Mouse (Mus musculus): ENCODE data around the gene Smim14. TPM values are rescaled to one million over a fixed set of nuclear protein-coding genes. Genes with fewer than 3 reads are reported as not detected.

Gene Smim14
- polyA plus RNA-seq, 1 experiment from 2014 or later = 167 TPM

DNA sequence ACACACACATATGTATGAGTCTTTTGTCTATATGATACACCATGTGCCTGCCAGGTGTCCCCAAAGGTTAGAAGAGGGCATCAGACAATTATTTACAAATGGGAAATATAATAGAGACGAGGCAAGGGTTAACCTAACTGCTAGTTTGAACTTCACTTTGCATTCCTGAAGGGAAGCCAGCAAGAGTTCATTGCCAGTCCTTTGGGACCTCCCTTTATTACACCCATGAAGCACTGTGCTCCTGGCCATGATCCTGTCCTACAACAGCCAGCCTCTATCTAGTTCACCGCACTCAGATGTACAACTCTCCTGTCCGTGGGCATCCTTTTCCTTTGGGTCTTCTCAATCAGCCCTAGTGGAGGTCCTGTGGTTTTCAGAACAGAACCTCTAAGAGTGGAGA lies 23.5 kb downstream of the Smim14 start:
- Histone ChIP-seq H3K4me1 (replicated peaks) (no peaks in the 10 kb centered on the region), H3K4me2 (replicated peaks) (no peak overlapping the region), H3K36me3 (no peaks in the 10 kb centered on the region), H3K4me3 (replicated peaks) (no peak overlapping the region), H3K27me3 (no peaks in the 10 kb centered on the region), H3K27ac (no peak overlapping the region), H3K9ac (replicated peaks) (no peak overlapping the region), H3K9me3 (no peaks in the 10 kb centered on the region)
- 89% methylated on average over 3 of the region's 3 CpGs for WGBS
- no peak for ATAC-seq

DNA sequence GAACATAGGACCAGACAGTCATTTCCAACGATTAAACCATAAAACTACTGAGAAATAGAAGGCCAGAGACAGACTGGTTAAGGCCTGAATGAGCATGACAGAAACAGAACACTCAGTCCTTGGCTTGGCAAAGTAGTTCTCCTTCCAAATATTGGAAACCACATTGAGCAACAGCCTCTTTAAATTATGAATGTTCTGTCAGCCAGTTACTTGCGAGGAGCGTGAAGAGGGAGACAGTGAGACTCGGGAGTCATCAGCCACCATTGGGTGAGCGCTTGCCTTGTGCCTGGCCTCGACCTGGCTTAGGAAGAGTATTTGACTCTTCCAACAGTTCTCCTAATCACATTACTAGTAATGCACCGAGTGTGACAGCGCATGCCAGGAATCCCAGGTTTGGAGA lies 28.6 kb downstream of the Smim14 start:
- Histone ChIP-seq H3K27ac (no peak overlapping the region), H3K9me3 (no peaks in the 10 kb centered on the region), H3K4me2 (replicated peaks) (no peak overlapping the region), H3K9ac (replicated peaks) (no peak overlapping the region), H3K4me3 (replicated peaks) (no peak overlapping the region), H3K27me3 (no peaks in the 10 kb centered on the region), H3K36me3 (no peaks in the 10 kb centered on the region), H3K4me1 (replicated peaks) (no peaks in the 10 kb centered on the region)
- ATAC-seq = no peak
- 88% methylated on average over 8 of the region's 8 CpGs for WGBS

DNA sequence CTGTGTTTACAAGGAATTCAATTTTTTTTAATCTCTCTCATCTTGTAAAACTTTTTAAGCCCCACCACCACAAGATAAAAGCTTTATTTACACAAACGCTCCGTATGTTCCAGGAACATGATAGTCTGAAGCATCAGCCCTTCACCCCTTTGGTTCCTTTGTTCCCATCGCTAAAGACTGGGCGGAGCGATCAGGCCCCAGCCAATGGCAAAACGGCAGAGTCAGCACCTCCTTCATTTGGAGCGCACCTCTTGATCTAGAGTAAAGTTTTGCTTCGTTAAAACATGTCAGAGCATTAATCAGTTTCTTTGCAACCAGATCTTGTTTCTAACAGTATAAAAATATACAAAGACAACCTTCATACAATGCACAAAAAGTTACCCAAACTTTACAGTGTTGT lies 31.2 kb downstream of the Smim14 start:
- peak overlapping the region; percentile 23; the same call in 1 of the 2 replicates for H3K4me2 ChIP-seq (replicated peaks)
- 17% methylated on average over 8 of the region's 8 CpGs for WGBS
- no peak overlapping the region for H3K4me3 ChIP-seq (replicated peaks)

DNA sequence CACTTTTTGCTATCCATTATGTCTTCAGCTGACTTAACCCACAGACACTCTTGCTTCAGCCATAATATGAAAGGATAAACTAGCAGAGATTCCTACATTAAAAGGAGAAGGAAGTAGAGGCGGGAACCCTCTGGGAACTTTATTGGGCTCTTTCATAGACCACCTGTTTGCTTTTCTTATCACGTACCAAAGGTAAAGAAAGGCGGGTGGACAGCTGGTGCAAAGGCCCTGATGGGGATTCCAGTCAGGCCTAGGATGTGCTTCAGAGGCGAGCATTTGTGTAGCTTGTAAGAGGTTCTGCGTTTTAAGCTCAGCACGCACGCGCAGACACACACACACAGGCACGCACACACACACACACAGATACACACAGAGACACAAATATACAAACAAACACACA lies 35.6 kb downstream of the Smim14 start:
- no peak overlapping the region for H3K27ac ChIP-seq
- H3K4me1 ChIP-seq (replicated peaks) = no peaks in the 10 kb centered on the region
- WGBS = 94% methylated on average over 9 of the region's 9 CpGs
- no peak overlapping the region for H3K4me3 ChIP-seq (replicated peaks)
- ATAC-seq = no peak
- H3K9ac ChIP-seq (replicated peaks) = no peak overlapping the region
- no peak overlapping the region for H3K4me2 ChIP-seq (replicated peaks)
- no peaks in the 10 kb centered on the region for H3K9me3 ChIP-seq
- no peaks in the 10 kb centered on the region for H3K36me3 ChIP-seq
- H3K27me3 ChIP-seq = no peaks in the 10 kb centered on the region

More for the DNA sequence above, 31.2 kb downstream of the Smim14 start:
- Histone ChIP-seq H3K9me3 (no peaks in the 10 kb centered on the region), H3K4me1 (replicated peaks) (no peaks in the 10 kb centered on the region), H3K36me3 (no peaks in the 10 kb centered on the region), H3K27me3 (no peaks in the 10 kb centered on the region), H3K9ac (replicated peaks) (no peak overlapping the region), H3K27ac (no peak overlapping the region)
- ATAC-seq = no peak

DNA sequence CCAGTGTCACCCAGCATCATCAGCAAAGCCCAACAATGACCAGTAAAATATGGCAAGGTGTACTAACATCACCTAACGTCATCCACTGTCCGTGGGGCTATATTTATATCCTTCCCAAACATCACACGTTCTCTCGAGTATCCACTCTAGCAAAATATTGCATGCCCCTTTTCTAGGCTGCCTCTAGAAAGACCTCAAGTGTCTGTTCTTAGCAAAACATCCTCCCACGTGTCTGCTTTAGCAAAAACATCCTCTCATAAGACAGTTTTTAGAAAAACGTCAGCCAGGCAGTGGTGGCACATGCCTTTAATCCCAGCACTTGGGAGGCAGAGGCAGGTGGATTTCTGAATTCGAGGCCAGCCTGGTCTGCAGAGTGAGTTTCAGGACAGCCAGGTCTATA lies 36.8 kb downstream of the Smim14 start:
- no peak for ATAC-seq

DNA sequence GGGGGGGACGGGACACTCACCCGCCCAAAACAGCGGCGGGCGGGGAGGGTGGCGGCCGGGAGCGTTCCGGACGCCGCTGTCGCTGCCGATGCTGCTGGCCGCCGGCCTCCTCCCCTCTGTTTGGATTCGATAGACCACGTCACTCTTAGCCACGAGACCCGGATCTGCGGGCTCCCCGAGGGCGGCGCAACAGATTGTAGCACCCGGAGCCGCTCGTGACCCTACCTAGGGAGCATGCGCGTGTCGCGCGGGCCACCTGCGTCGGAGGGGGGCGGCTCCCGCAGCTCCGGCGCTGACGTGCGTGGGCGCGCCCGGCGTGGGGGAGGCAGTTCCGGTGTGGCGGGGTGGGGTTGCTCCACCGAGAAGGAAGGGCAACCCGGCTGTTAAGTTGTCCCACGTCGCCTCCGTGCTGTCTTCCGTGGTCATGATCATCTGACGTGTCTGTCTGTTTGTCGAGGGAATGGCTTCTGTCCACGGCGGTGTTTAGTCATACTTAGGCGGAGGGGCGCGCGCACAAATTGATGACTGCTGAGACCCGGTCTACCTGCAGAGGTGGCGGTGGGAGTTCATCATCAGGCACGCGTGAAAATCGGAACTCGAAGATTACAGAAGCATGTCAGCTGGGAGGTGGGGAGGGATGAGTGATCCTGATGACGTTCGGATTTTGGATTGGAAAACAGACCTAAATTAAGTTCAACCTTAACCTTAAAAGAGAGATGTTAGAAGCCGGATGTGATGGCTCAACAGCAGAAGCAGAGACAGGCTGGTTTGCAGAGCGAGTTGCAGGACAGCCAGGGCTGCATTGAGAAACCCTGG lies 44.1 kb downstream of the Smim14 start, which contains the start of gene Gm43552:
Gene Gm43552, minus strand, starts transcription at position 118 of the 816 bp plus-strand sequence.
- peak within 1 kb of the TSS; percentile 92 for H3K4me3 ChIP-seq (replicated peaks)
- peak within 1 kb of the TSS; percentile 97 for H3K9ac ChIP-seq (replicated peaks)
- no peaks in the 10 kb centered on the region for H3K27me3 ChIP-seq
- peaks cover 33% of the 10 kb centered on the region for H3K4me1 ChIP-seq (replicated peaks)
- peak; percentile 98 for ATAC-seq
- WGBS = under 1% methylated on average over 61 of the region's 69 CpGs
- no peaks in the 10 kb centered on the region for H3K9me3 ChIP-seq
- no peaks in the 10 kb centered on the region; the same call in 1 of the 2 replicates for H3K36me3 ChIP-seq
- peak within 1 kb of the TSS; percentile 96 for H3K27ac ChIP-seq
- H3K4me2 ChIP-seq (replicated peaks) = peak within 1 kb of the TSS; percentile 87

More for the DNA sequence above, 36.8 kb downstream of the Smim14 start:
- no peaks in the 10 kb centered on the region for H3K9me3 ChIP-seq
- no peaks in the 10 kb centered on the region for H3K27me3 ChIP-seq
- H3K36me3 ChIP-seq = no peaks in the 10 kb centered on the region
- no peaks in the 10 kb centered on the region for H3K4me1 ChIP-seq (replicated peaks)
- H3K9ac ChIP-seq (replicated peaks) = no peak overlapping the region
- WGBS = 85% methylated on average over 7 of the region's 7 CpGs
- H3K27ac ChIP-seq = no peak overlapping the region
- H3K4me3 ChIP-seq (replicated peaks) = no peak overlapping the region
- H3K4me2 ChIP-seq (replicated peaks) = no peak overlapping the region

DNA sequence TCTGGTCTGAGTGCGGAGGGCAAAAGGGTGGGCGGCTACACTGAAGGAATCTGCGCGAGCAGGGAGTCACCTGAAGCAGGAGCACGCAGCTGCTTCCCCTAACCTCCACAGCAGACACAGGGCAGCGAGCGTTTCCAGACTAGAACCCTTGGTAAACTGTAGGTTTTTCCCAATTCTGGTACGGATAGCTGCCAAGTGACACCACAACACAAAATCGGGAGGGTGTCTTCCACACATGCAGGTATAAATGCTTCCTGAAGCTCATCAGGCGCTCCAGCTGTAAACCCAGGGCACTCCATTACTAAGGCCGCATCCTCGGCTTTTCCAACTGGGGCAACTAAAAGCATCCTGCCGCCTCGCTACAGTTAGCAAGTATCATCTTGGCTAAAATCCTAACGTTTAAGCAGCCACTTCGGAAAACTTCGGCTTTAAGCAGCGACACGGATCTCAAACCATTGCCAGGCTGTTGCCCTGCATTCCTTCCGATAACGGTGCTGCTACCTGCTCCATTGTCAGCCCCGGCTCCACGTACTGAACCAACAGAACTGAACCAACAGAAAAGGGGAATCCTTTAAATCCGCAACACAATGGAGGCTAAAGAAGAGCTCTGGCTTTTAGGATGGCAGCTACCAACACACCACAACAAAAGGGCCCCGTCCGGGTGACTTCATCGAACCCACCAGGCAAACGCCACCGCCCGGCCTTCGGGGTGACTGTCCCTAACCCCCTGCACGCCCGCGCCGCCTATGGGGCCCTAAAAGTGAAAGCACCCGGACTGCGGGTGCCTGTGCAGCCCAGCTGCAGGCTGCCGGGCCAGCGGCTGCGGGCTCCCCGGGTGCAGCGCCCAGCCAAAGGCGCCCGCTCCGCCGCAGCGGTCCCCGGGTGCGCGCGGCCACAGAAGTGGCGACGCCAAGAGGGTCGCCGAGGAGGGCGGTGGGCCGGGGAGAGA lies 44.9 kb downstream of the Smim14 start:
- no peaks in the 10 kb centered on the region for H3K9me3 ChIP-seq
- peaks cover 3% of the 10 kb centered on the region; the same call in 1 of the 2 replicates for H3K36me3 ChIP-seq
- peak overlapping the region; percentile 92 for H3K4me3 ChIP-seq (replicated peaks)
- ATAC-seq = peak; percentile 87
- WGBS = under 1% methylated on average over 57 of the region's 57 CpGs
- H3K27me3 ChIP-seq = no peaks in the 10 kb centered on the region
- peak overlapping the region; percentile 87 for H3K4me2 ChIP-seq (replicated peaks)
- H3K4me1 ChIP-seq (replicated peaks) = peaks cover 33% of the 10 kb centered on the region
- H3K9ac ChIP-seq (replicated peaks) = peak overlapping the region; percentile 97
- H3K27ac ChIP-seq = peak overlapping the region; percentile 96

DNA sequence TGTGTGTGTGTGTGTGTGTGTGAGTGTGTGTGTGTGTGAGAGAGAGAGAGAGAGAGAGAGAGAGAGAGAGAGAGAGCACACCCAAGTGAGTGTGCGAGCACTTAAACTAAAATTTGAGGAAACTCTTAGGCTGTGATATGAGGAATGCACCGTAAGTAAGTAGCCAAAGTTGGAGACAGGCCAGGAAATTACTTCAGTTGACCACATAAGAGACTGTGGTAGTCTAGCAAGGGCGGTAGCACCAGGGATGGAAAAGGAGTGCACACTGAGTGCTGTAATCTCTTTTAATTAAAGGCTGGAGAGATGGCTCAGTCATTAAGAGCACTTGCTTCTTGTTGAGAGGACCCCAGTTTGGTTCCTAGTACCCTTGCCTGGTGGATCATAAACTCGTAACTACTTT lies 47.2 kb downstream of the Smim14 start:
- no peak overlapping the region for H3K4me2 ChIP-seq (replicated peaks)
- no peaks in the 10 kb centered on the region for H3K9me3 ChIP-seq
- ATAC-seq = no peak
- no peaks in the 10 kb centered on the region for H3K27me3 ChIP-seq
- no peak overlapping the region for H3K9ac ChIP-seq (replicated peaks)
- no peak overlapping the region for H3K27ac ChIP-seq
- peaks cover 3% of the 10 kb centered on the region; the same call in 1 of the 2 replicates for H3K36me3 ChIP-seq
- H3K4me1 ChIP-seq (replicated peaks) = peaks cover 35% of the 10 kb centered on the region
- WGBS = 88% methylated on average over 4 of the region's 4 CpGs
- H3K4me3 ChIP-seq (replicated peaks) = no peak overlapping the region

DNA sequence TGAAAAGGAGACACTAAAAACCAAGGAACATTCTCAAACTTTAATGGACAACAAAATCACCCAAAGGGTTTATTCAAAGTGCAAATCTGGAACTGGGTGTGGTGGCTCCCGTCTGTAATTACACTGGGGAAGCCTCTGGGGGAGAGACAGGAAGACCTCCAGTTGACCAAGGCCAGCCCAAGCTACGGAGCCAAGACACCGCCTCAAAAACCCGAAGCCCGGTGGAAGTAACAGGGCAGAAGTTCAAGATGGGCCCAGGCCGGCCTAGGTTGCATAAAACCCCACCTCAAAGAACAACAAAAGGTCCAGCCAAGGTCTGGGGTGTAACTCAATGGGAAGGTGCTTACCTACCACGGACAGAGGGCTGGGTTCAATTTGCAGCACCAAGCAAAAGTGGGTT lies 48.3 kb downstream of the Smim14 start:
- H3K27me3 ChIP-seq = no peaks in the 10 kb centered on the region
- peaks cover 3% of the 10 kb centered on the region; the same call in 1 of the 2 replicates for H3K36me3 ChIP-seq
- no peak overlapping the region for H3K27ac ChIP-seq
- WGBS = 89% methylated on average over 7 of the region's 7 CpGs
- H3K9ac ChIP-seq (replicated peaks) = no peak overlapping the region
- no peak for ATAC-seq
- no peaks in the 10 kb centered on the region for H3K9me3 ChIP-seq
- peaks cover 35% of the 10 kb centered on the region for H3K4me1 ChIP-seq (replicated peaks)
- H3K4me2 ChIP-seq (replicated peaks) = no peak overlapping the region
- H3K4me3 ChIP-seq (replicated peaks) = no peak overlapping the region

DNA sequence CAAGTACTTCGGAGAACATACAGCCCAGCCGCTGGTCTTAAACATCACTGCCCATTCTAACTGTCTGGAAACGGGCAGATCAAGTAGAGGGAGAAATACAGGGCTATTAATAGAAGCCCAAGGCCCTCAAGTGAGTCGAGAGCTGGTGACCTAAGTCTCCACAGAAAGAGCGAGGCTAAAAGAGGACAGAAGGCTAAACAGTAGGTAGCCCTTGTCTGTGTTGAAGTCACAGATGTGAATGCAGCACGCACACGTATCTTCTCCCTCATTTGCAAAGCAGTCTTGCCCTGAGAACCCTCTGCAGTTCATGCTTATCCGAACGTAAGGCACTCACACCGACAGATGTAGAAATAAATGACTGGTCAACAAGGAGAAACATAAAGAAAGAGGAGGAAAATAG lies 49.6 kb downstream of the Smim14 start:
- no peak overlapping the region for H3K4me2 ChIP-seq (replicated peaks)
- H3K9ac ChIP-seq (replicated peaks) = no peak overlapping the region
- H3K4me1 ChIP-seq (replicated peaks) = peaks cover 31% of the 10 kb centered on the region
- H3K27me3 ChIP-seq = no peaks in the 10 kb centered on the region
- H3K27ac ChIP-seq = no peak overlapping the region
- H3K4me3 ChIP-seq (replicated peaks) = no peak overlapping the region
- no peaks in the 10 kb centered on the region for H3K9me3 ChIP-seq
- 83% methylated on average over 10 of the region's 10 CpGs for WGBS
- H3K36me3 ChIP-seq = peaks cover 3% of the 10 kb centered on the region; the same call in 1 of the 2 replicates
- ATAC-seq = no peak

DNA sequence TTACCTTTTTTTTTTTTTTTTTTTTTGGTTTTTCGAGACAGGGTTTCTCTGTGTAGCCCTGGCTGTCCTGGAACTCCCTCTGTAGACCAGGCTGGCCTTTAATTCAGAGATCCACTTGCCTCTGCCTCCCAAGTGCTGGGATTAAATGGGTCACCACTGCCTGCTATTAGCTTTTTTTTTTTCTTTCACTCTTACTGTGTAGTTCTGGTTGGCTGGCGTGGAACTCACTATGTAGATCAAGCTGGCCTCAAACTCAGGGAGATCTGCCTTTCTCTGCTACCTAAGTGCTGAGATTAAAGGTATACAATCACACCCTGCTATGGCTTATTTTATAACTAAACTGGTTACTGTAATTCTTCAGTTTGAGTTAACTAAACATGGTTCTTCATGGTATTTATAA lies 50.5 kb downstream of the Smim14 start:
- Histone ChIP-seq H3K9me3 (no peaks in the 10 kb centered on the region), H3K36me3 (peaks cover 3% of the 10 kb centered on the region; the same call in 1 of the 2 replicates), H3K27ac (no peak overlapping the region), H3K9ac (replicated peaks) (no peak overlapping the region), H3K4me3 (replicated peaks) (no peak overlapping the region), H3K4me1 (replicated peaks) (peaks cover 27% of the 10 kb centered on the region), H3K27me3 (no peaks in the 10 kb centered on the region), H3K4me2 (replicated peaks) (no peak overlapping the region)
- ATAC-seq = no peak
- 81% methylated on average over 2 of the region's 2 CpGs for WGBS

DNA sequence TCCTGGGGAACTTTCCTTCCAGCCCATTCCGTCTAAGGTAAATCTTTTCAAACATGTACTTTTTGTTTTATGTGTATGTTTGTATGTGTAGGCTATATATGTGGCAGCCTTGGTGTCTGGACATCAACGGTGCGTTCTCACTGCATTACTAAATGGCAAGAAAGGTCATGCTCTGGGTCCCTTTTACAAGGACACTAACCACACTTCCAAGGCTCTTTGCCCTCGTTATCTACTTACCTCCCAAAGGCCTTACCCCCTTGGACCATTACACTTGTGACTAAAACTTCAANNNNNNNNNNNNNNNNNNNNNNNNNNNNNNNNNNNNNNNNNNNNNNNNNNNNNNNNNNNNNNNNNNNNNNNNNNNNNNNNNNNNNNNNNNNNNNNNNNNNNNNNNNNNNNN lies 54.0 kb downstream of the Smim14 start:
- H3K4me2 ChIP-seq (replicated peaks) = no peak overlapping the region
- H3K27me3 ChIP-seq = no peaks in the 10 kb centered on the region
- 91% methylated on average over 4 of the region's 4 CpGs for WGBS
- H3K4me3 ChIP-seq (replicated peaks) = no peak overlapping the region
- 0 out of 2 replicates have a peak, but pooled peaks cover 3% of the 10 kb centered on the region for H3K36me3 ChIP-seq
- no peak overlapping the region for H3K27ac ChIP-seq
- H3K4me1 ChIP-seq (replicated peaks) = 0 out of 2 replicates have a peak, but pooled peaks cover 2% of the 10 kb centered on the region
- H3K9me3 ChIP-seq = no peaks in the 10 kb centered on the region
- no peak overlapping the region for H3K9ac ChIP-seq (replicated peaks)
- no peak for ATAC-seq

Data from midbrain, embryonic 13.5 days (tissue).